Mouse (Mus musculus): ENCODE data around the gene Dlgap4.

DNA sequence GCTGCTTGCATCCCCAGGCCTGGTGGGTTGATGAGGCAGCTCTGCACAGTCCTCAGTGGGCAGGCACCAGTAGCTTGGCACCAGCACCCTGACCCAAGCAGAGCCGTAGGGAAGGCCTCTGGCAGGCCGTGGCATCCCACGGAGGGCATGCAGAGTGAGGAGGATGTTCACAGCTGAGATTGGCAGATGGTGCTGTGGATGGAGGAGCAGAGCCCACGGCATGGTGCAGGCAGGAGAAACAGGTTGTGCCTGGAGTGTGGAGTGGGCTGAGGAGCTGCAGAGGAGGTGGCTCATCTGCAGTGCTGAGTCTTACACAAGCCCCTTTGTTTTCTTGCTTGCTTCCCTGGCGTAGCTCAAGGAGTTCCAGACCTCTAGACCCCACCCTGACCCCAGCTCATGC lies 40.6 kb downstream of the Dlgap4 start:
- TF ChIP-seq CTCF (IDR thresholded peaks at IDR 0.05; ENCODE audit: low read depth, low read length) (no peak), POLR2A (IDR thresholded peaks at IDR 0.05; ENCODE audit: borderline replicate concordance, low read depth, low read length) (no peak)
